Mouse (Mus musculus) intestine, embryonic 16.5 days (tissue): ENCODE results near the gene Me3. TPM values are rescaled to one million over a fixed set of nuclear protein-coding genes. Genes with fewer than 3 reads are reported as not detected.
A peak's percentile ranks its signal among the peaks of the same experiment; 100 is the strongest.

ENCODE experiments used
- ATAC-seq: fragments of 200-750 bp; cut with Nextera tagmentation; 2 replicates; pipeline ENCODE4 v1.8.0; 2017; ENCODE audit warnings: moderate TSS enrichment, moderate library complexity
- H3K27ac ChIP-seq: fragments of 300-500 bp; sonication (generic); 2 replicates; pipeline ENCODE4 v1.5.1; 2014; ENCODE audit warnings: mild to moderate bottlenecking, low read length
- H3K27me3 ChIP-seq: fragments of 300-500 bp; sonication (generic); replicated peaks from 2 replicates; pipeline ENCODE4 v1.6.1; 2014; ENCODE audit warnings: low read length, control low read depth, mixed read lengths; ENCODE audit not compliant: control insufficient read depth, insufficient read depth
- H3K36me3 ChIP-seq: fragments of 300-500 bp; sonication (generic); 2 replicates; pipeline ENCODE4 v1.6.1; 2014; ENCODE audit warnings: low read length, control low read depth; ENCODE audit not compliant: control insufficient read depth, insufficient read depth
- H3K4me1 ChIP-seq: fragments of 300-500 bp; sonication (generic); 2 replicates; pipeline ENCODE4 v1.6.1; 2014; ENCODE audit warnings: low read length, control low read depth, mixed read lengths; ENCODE audit not compliant: control insufficient read depth, insufficient read depth
- H3K4me2 ChIP-seq: fragments of 300-500 bp; sonication (generic); 2 replicates; pipeline ENCODE4 v1.6.1; 2014; ENCODE audit warnings: low read depth, low read length, control low read depth
- H3K4me3 ChIP-seq: fragments of 300-500 bp; sonication (generic); 2 replicates; pipeline ENCODE4 v1.5.1; 2014; ENCODE audit warnings: mild to moderate bottlenecking, low read length
- H3K9ac ChIP-seq: fragments of 300-500 bp; sonication (generic); 2 replicates; pipeline ENCODE4 v1.6.1; 2014; ENCODE audit warnings: low read depth, low read length
- H3K9me3 ChIP-seq: fragments of 300-500 bp; sonication (generic); 2 replicates; pipeline ENCODE4 v1.6.1; 2016; ENCODE audit warnings: low read length, control low read depth; ENCODE audit not compliant: control insufficient read depth
- WGBS: fragments of 180-500 bp; shearing (Covaris S2); extraction: QIAGEN DNeasy Blood & Tissue Kit; methylation state at CpG from one replicate; pipeline ENCODE4 v1.1.7; 2014; 5-methylcytosine and 5-hydroxymethylcytosine counted together
- polyA plus RNA-seq: library from polyadenylated mRNA; unstranded; fragments of >200 nt; fragmentation: Nextera tagmentation; extraction: Ambion mirVana; gene quantifications from 2 replicates; pipeline ENCODE4 v1.2.1, GENCODE M21; 2015

Me3 gene
- polyA plus RNA-seq: 3.6 and 3.9 TPM in 2 replicates

GRCm38 (mm10) chr7:89632342-89633251, at the start of gene Me3:
Gene Me3 (plus strand): TSS chr7:89632392.
- Histone ChIP-seq H3K9ac (peak within 1 kb of the TSS; percentile 79), H3K9me3 (no peaks in the 10 kb centered on the region), H3K4me3 (peak within 1 kb of the TSS; percentile 79), H3K27me3 (no peaks in the 10 kb centered on the region), H3K27ac (no peak within 1 kb of the TSS), H3K4me2 (peak within 1 kb of the TSS; percentile 96), H3K36me3 (no peaks in the 10 kb centered on the region), H3K4me1 (no peaks in the 10 kb centered on the region)
- peak; percentile 85 for ATAC-seq
- whole genome bisulfite sequencing: 4% methylated on average over 49 of the region's 49 CpGs

DNA sequence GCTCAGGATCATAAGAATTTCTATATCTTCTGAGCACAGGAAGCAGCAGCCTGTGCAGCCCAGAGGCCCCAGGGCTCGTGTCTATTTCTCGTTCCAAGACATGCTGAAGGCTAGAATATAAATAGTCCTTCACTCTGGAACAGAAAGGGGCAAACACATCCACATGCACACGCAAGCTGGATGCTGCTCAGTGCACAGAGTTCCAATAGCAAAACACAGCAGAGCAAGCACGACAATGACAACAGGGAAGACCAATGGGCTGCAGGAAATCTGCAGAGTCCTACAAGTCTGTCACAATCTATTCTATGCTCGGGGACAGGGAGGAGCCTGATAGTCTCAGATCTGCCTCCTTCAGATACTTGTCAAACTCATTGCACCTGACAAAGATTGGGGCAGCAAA, 42.2 kb upstream of the Me3 start:
- no peak for ATAC-seq
- H3K9me3 ChIP-seq: no peaks in the 10 kb centered on the region
- H3K9ac ChIP-seq: no peak overlapping the region
- no peak overlapping the region for H3K4me3 ChIP-seq
- 54% methylated on average over 5 of the region's 5 CpGs for WGBS
- H3K36me3 ChIP-seq: no peaks in the 10 kb centered on the region
- no peaks in the 10 kb centered on the region for H3K4me1 ChIP-seq
- H3K4me2 ChIP-seq: no peak overlapping the region
- no peak overlapping the region for H3K27ac ChIP-seq
- no peaks in the 10 kb centered on the region for H3K27me3 ChIP-seq

- ATAC-seq: no peak
- WGBS: 71% methylated on average over 3 of the region's 3 CpGs
- H3K9ac ChIP-seq: no peak overlapping the region
- H3K4me2 ChIP-seq: no peak overlapping the region
- no peaks in the 10 kb centered on the region for H3K36me3 ChIP-seq
- H3K27me3 ChIP-seq: no peaks in the 10 kb centered on the region
- H3K27ac ChIP-seq: no peak overlapping the region
- H3K9me3 ChIP-seq: no peaks in the 10 kb centered on the region
- no peaks in the 10 kb centered on the region for H3K4me1 ChIP-seq
- H3K4me3 ChIP-seq: no peak overlapping the region
These were observed 41.5 kb upstream of the Me3 start for GRCm38 (mm10) chr7:89590542-89591251.

DNA sequence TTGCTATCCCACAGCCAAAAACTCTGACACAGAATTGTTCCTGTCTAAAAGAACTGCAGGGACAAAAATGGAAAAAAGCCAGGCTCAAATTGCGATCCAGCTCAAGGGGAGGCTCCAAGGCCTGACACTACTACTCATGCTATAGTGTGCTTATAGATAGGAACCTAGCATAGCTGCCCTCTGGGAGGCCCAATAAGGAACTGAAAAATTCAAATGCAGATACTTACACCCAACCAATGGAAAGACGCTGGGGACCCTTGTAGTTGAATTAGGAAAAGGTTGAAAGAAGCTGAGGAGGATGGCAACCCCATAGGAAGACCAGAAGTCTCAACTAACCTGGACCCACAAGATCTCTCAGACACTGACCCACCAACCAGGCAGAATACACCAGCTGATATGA, 36.4 kb upstream of the Me3 start:
- no peak for ATAC-seq

DNA sequence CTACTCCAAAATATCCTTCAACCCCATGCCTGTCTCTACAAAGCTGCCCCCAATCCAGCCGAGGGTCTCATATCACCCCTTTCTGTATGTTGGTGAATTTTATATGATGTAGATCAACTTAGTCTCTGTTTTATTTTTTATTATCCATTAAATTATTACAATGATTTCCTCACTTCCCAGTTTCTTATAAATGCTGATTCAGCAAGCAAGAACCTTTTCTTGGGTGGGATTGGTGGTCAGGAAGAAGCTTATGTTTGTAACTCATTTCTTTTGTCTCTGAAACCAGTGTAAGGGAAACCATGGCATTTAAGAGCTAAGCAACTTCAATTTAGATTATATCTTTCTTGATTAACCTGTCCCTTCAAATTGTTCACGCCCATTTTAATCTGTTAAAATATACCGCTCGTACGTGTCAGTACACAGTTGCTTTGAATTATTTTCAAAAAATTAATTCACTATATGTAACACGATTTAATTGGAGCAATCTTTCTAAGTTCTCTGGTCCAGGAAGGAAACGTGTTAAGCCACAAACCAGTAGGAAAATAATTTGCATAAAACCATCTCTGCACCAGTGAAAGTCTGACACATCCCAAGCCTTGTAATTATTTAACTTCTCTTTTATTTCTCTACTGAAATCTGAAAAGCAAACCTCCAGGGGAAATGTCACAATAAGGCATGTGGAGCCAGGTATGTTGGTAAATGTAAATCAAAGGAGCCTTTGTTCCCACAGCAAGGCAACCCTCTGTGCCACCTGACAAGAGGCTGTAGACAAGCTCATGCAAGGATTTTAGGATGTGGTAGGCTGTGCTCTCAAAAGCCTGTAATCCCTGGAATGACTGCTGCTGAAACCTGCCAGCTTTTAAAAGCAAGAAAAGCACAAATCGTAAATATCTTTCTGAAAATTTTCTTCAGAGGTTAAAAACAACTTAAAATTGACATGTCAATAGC, 26.3 kb upstream of the Me3 start:
- no peak overlapping the region for H3K27ac ChIP-seq
- no peak for ATAC-seq

More for the DNA sequence above, 36.4 kb upstream of the Me3 start:
- no peak overlapping the region for H3K4me2 ChIP-seq
- H3K4me1 ChIP-seq: no peaks in the 10 kb centered on the region
- H3K4me3 ChIP-seq: no peak overlapping the region
- H3K9ac ChIP-seq: no peak overlapping the region
- H3K9me3 ChIP-seq: no peaks in the 10 kb centered on the region
- 91% methylated on average over 2 of the region's 2 CpGs for WGBS
- H3K36me3 ChIP-seq: no peaks in the 10 kb centered on the region
- no peak overlapping the region for H3K27ac ChIP-seq
- H3K27me3 ChIP-seq: no peaks in the 10 kb centered on the region

GRCm38 (mm10) chr7:89607329-89607728, 24.9 kb upstream of the Me3 start:
- no peak for ATAC-seq
- no peaks in the 10 kb centered on the region for H3K36me3 ChIP-seq
- H3K4me2 ChIP-seq: no peak overlapping the region
- no peaks in the 10 kb centered on the region for H3K4me1 ChIP-seq
- H3K27ac ChIP-seq: no peak overlapping the region
- no peak overlapping the region for H3K9ac ChIP-seq
- H3K4me3 ChIP-seq: no peak overlapping the region
- no peaks in the 10 kb centered on the region for H3K9me3 ChIP-seq
- no peaks in the 10 kb centered on the region for H3K27me3 ChIP-seq
- WGBS: 90% methylated on average over 5 of the region's 6 CpGs

More for the DNA sequence above, 26.3 kb upstream of the Me3 start:
- no peak overlapping the region for H3K4me2 ChIP-seq
- no peak overlapping the region for H3K4me3 ChIP-seq
- no peaks in the 10 kb centered on the region for H3K4me1 ChIP-seq
- 81% methylated on average over 8 of the region's 8 CpGs for WGBS
- H3K36me3 ChIP-seq: no peaks in the 10 kb centered on the region
- H3K27me3 ChIP-seq: no peaks in the 10 kb centered on the region
- no peak overlapping the region for H3K9ac ChIP-seq
- no peaks in the 10 kb centered on the region for H3K9me3 ChIP-seq

GRCm38 (mm10) chr7:89611236-89611635, 21.0 kb upstream of the Me3 start:
- Histone ChIP-seq H3K27ac (no peak overlapping the region), H3K9ac (no peak overlapping the region), H3K27me3 (no peaks in the 10 kb centered on the region), H3K9me3 (no peaks in the 10 kb centered on the region), H3K36me3 (no peaks in the 10 kb centered on the region), H3K4me1 (no peaks in the 10 kb centered on the region), H3K4me2 (no peak overlapping the region), H3K4me3 (no peak overlapping the region)
- ATAC-seq: no peak
- 81% methylated on average over 7 of the region's 7 CpGs for WGBS

GRCm38 (mm10) chr7:89616235-89616634, 16.0 kb upstream of the Me3 start:
- H3K4me1 ChIP-seq: no peaks in the 10 kb centered on the region
- 74% methylated on average over 6 of the region's 6 CpGs for WGBS
- no peak overlapping the region for H3K27ac ChIP-seq
- H3K9ac ChIP-seq: no peak overlapping the region
- peaks cover 5% of the 10 kb centered on the region; the same call in 1 of the 2 replicates for H3K9me3 ChIP-seq
- no peak overlapping the region for H3K4me3 ChIP-seq
- no peak overlapping the region for H3K4me2 ChIP-seq
- ATAC-seq: no peak
- H3K36me3 ChIP-seq: no peaks in the 10 kb centered on the region
- no peaks in the 10 kb centered on the region for H3K27me3 ChIP-seq

DNA sequence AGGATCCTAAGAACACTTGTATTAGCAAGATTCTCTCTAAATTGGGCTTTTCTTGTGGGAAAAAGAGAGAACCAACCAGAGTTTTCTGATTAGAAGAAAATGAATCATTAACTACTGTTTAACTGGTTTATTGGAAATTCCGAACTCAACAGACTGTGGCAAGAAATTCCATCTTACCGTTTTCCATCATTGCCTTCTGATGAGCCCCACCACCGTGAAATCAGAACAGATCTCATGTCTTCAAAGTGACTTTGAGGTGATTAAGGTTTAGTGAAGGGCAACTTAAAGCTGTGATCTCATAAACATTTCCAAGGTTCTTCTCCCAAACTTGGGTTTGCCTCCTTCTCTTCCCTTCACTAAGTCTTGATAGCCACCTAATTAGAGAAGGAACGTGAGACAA, 8.9 kb upstream of the Me3 start:
- ATAC-seq: no peak
- Histone ChIP-seq H3K36me3 (no peaks in the 10 kb centered on the region), H3K27ac (no peak overlapping the region), H3K4me2 (no peak overlapping the region), H3K4me3 (no peak overlapping the region), H3K9me3 (no peaks in the 10 kb centered on the region), H3K27me3 (no peaks in the 10 kb centered on the region), H3K9ac (no peak overlapping the region), H3K4me1 (no peaks in the 10 kb centered on the region)
- WGBS: 74% methylated on average over 4 of the region's 4 CpGs
